Mouse (Mus musculus) cerebellum, adult 2 months (tissue): ENCODE results near the gene Slpi.

Source experiments
- CTCF ChIP-seq: fragments of 200-500 bp; IDR thresholded peaks from 2 replicates; pipeline ENCODE4 v1.5.1; 2011; ENCODE audit warnings: low read depth, mild to moderate bottlenecking, control low read depth, low read length, moderate library complexity, borderline replicate concordance; ENCODE audit not compliant: insufficient read depth
- POLR2A ChIP-seq: fragments of 200-500 bp; IDR thresholded peaks from 2 replicates; pipeline ENCODE4 v1.6.1; 2011; ENCODE audit warnings: low read length, control low read depth, borderline replicate concordance; ENCODE audit not compliant: insufficient read depth

DNA sequence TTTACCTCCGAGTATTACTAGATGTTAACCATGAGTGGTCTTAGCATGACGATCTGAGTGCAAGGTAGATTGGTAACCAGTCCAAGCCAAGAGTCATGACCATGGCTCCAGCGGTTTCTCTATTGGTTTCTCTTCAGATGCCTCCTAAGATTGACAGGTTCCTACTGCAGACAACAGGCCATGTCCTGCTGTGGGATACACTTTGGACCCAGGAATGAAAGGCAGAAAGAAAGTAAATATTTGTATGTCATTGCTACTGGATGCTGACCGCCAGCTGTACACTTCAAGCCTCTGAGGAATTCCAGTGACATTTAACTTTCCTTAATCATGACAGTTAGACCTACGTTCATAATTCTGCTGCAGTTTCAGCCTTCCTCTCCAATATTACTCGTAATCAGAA, 67.9 kb downstream of the Slpi start:
- TF ChIP-seq POLR2A = no peak
- no peak for TF ChIP-seq CTCF
